Mouse (Mus musculus) embryonic facial prominence, embryonic 12.5 days (tissue): ENCODE measurements around the gene Tom1. TPM values are rescaled to one million over a fixed set of nuclear protein-coding genes. Genes with fewer than 3 reads are reported as not detected.

ENCODE experiments used
- ATAC-seq: fragments of 200-750 bp; cut with Nextera tagmentation; 2 replicates; pipeline ENCODE4 v1.8.0; 2017; ENCODE audit not compliant: insufficient number of reproducible peaks, insufficient read depth, low FRiP score, low TSS enrichment
- H3K27ac ChIP-seq: fragments of 300-500 bp; sonication (generic); 2 replicates; pipeline ENCODE4 v1.5.1; 2016; ENCODE audit warnings: mild to moderate bottlenecking
- H3K27me3 ChIP-seq: fragments of 300-500 bp; sonication (generic); 2 replicates; pipeline ENCODE4 v1.6.1; 2016; ENCODE audit warnings: mild to moderate bottlenecking, moderate library complexity
- H3K36me3 ChIP-seq: fragments of 300-500 bp; sonication (generic); 2 replicates; pipeline ENCODE4 v1.6.1; 2016; ENCODE audit warnings: mild to moderate bottlenecking
- H3K4me1 ChIP-seq: fragments of 300-500 bp; sonication (generic); 2 replicates; pipeline ENCODE4 v1.6.1; 2016
- H3K4me2 ChIP-seq: fragments of 300-500 bp; sonication (generic); replicated peaks from 2 replicates; pipeline ENCODE4 v1.6.1; 2016; ENCODE audit warnings: mild to moderate bottlenecking, moderate library complexity
- H3K4me3 ChIP-seq: fragments of 300-500 bp; sonication (generic); 2 replicates; pipeline ENCODE4 v1.5.1; 2016; ENCODE audit warnings: mild to moderate bottlenecking
- H3K9ac ChIP-seq: fragments of 300-500 bp; sonication (generic); 2 replicates; pipeline ENCODE4 v1.6.1; 2016; ENCODE audit warnings: mild to moderate bottlenecking, moderate library complexity
- H3K9me3 ChIP-seq: fragments of 300-500 bp; sonication (generic); 2 replicates; pipeline ENCODE4 v1.6.1; 2016; ENCODE audit warnings: mild to moderate bottlenecking, moderate library complexity
- WGBS: fragments of 180-500 bp; shearing (Covaris S2); methylation state at CpG from one replicate; pipeline ENCODE4 v1.1.7; 2016; 5-methylcytosine and 5-hydroxymethylcytosine counted together
- polyA plus RNA-seq: library from polyadenylated mRNA; unstranded; fragments of >200 nt; fragmentation: Nextera tagmentation; extraction: Ambion mirVana; gene quantifications from 2 replicates; pipeline ENCODE4 v1.2.1, GENCODE M21; 2016

Gene Tom1
- polyA plus RNA-seq, 1 experiment from 2014 or later = 36.9 TPM

- Histone ChIP-seq H3K36me3 (peaks cover 23% of the 10 kb centered on the region), H3K27me3 (no peaks in the 10 kb centered on the region), H3K9me3 (no peaks in the 10 kb centered on the region), H3K4me3 (peak within 1 kb of the TSS; percentile 54), H3K9ac (peak within 1 kb of the TSS; percentile 58), H3K27ac (no peak within 1 kb of the TSS), H3K4me2 (peak within 1 kb of the TSS; percentile 67), H3K4me1 (peaks cover 17% of the 10 kb centered on the region)
- peak; percentile 91 for ATAC-seq
- 1% methylated on average over 36 of the region's 36 CpGs for WGBS
These were observed 60.1 kb downstream of the Tom1 start, which contains the start of gene Hmox1 for GRCm38 (mm10) chr8:75093399-75094156. Hmox1 (plus strand) TSS chr8:75093621.

GRCm38 (mm10) chr8:75102956-75103355 lies 69.5 kb downstream of the Tom1 start:
- H3K9me3 ChIP-seq = no peaks in the 10 kb centered on the region
- H3K27me3 ChIP-seq = no peaks in the 10 kb centered on the region
- H3K9ac ChIP-seq = no peak overlapping the region
- ATAC-seq = no peak
- no peak overlapping the region for H3K27ac ChIP-seq
- H3K36me3 ChIP-seq = 0 out of 2 replicates have a peak, but pooled peaks cover 12% of the 10 kb centered on the region
- WGBS = 93% methylated on average over 4 of the region's 4 CpGs
- H3K4me3 ChIP-seq = no peak overlapping the region
- H3K4me2 ChIP-seq = no peak overlapping the region
- no peaks in the 10 kb centered on the region for H3K4me1 ChIP-seq

- no peaks in the 10 kb centered on the region for H3K9me3 ChIP-seq
- WGBS = 40% methylated on average over 8 of the region's 8 CpGs
- H3K4me1 ChIP-seq = no peaks in the 10 kb centered on the region
- no peak overlapping the region for H3K9ac ChIP-seq
- H3K27ac ChIP-seq = no peak overlapping the region
- H3K27me3 ChIP-seq = no peaks in the 10 kb centered on the region
- H3K36me3 ChIP-seq = 0 out of 2 replicates have a peak, but pooled peaks cover 7% of the 10 kb centered on the region
- H3K4me2 ChIP-seq = no peak overlapping the region
- H3K4me3 ChIP-seq = no peak overlapping the region
- no peak for ATAC-seq
These were observed 69.9 kb downstream of the Tom1 start for GRCm38 (mm10) chr8:75103376-75103878.

GRCm38 (mm10) chr8:75108527-75109235 lies 75.2 kb downstream of the Tom1 start:
- peak overlapping the region; percentile 72 for H3K4me3 ChIP-seq
- 1% methylated on average over 9 of the region's 9 CpGs for WGBS
- H3K9me3 ChIP-seq = no peaks in the 10 kb centered on the region
- peak; percentile 65; the same call in 1 of the 2 replicates for ATAC-seq
- H3K27me3 ChIP-seq = no peaks in the 10 kb centered on the region
- peak overlapping the region; percentile 76 for H3K9ac ChIP-seq
- peaks cover 20% of the 10 kb centered on the region for H3K4me1 ChIP-seq
- H3K4me2 ChIP-seq = peak overlapping the region; percentile 65
- peaks cover 27% of the 10 kb centered on the region for H3K36me3 ChIP-seq
- peak overlapping the region; percentile 91 for H3K27ac ChIP-seq

- Histone ChIP-seq H3K4me1 (peaks cover 20% of the 10 kb centered on the region), H3K27ac (peak within 1 kb of the TSS; percentile 91), H3K4me3 (peak within 1 kb of the TSS; percentile 72), H3K4me2 (peak within 1 kb of the TSS; percentile 96), H3K9ac (peak within 1 kb of the TSS; percentile 93), H3K27me3 (no peaks in the 10 kb centered on the region), H3K9me3 (no peaks in the 10 kb centered on the region), H3K36me3 (peaks cover 35% of the 10 kb centered on the region)
- under 1% methylated on average over 59 of the region's 59 CpGs for WGBS
- peak; percentile 96 for ATAC-seq
These were observed 75.9 kb downstream of the Tom1 start, which contains the start of gene Mcm5 for GRCm38 (mm10) chr8:75109236-75109967. Mcm5 (plus strand) TSS chr8:75109569.

GRCm38 (mm10) chr8:75110093-75110492 lies 76.6 kb downstream of the Tom1 start:
- Histone ChIP-seq H3K4me1 (peaks cover 20% of the 10 kb centered on the region), H3K9me3 (no peaks in the 10 kb centered on the region), H3K4me2 (peak overlapping the region; percentile 96), H3K9ac (peak overlapping the region; percentile 93), H3K27me3 (no peaks in the 10 kb centered on the region), H3K4me3 (peak overlapping the region; percentile 72), H3K36me3 (peaks cover 42% of the 10 kb centered on the region), H3K27ac (no peak overlapping the region)
- ATAC-seq = no peak
- WGBS = 21% methylated on average over 13 of the region's 13 CpGs

GRCm38 (mm10) chr8:75118505-75118904 lies 85.0 kb downstream of the Tom1 start:
- H3K9ac ChIP-seq = no peak overlapping the region
- no peaks in the 10 kb centered on the region for H3K27me3 ChIP-seq
- H3K4me2 ChIP-seq = no peak overlapping the region
- H3K4me3 ChIP-seq = no peak overlapping the region
- no peak for ATAC-seq
- no peaks in the 10 kb centered on the region for H3K9me3 ChIP-seq
- peaks cover 96% of the 10 kb centered on the region for H3K36me3 ChIP-seq
- WGBS = 88% methylated on average over 1 of the region's 1 CpGs
- no peaks in the 10 kb centered on the region for H3K4me1 ChIP-seq
- H3K27ac ChIP-seq = no peak overlapping the region

- Histone ChIP-seq H3K27ac (no peak overlapping the region), H3K9ac (no peak overlapping the region), H3K4me2 (no peak overlapping the region), H3K27me3 (no peaks in the 10 kb centered on the region), H3K4me3 (no peak overlapping the region), H3K9me3 (no peaks in the 10 kb centered on the region), H3K4me1 (no peaks in the 10 kb centered on the region), H3K36me3 (peaks cover 96% of the 10 kb centered on the region)
- ATAC-seq = no peak
- WGBS = 95% methylated on average over 2 of the region's 2 CpGs
These were observed 85.8 kb downstream of the Tom1 start for GRCm38 (mm10) chr8:75119287-75119686.

Other genes starting within 250 kb of the Tom1 start
- not detected in 2 replicates for gene Isx, start 160.5 kb upstream of the Tom1 start, polyA plus RNA-seq
- 46.6 and 50.8 TPM in 2 replicates for gene Hmgxb4, start 40.3 kb upstream of the Tom1 start, polyA plus RNA-seq
- 19.5 and 23.4 TPM in 2 replicates for gene Hmox1, start 59.9 kb downstream of the Tom1 start, polyA plus RNA-seq
- 205 TPM in 2 replicates for gene Mcm5, start 75.9 kb downstream of the Tom1 start, polyA plus RNA-seq
- 0.41 and 0.84 TPM in 2 replicates for gene Rasd2, start 180.2 kb downstream of the Tom1 start, polyA plus RNA-seq